Mouse (Mus musculus) liver, postnatal 0 days (tissue): ENCODE data around the gene Slc35a2.

Experiments
- CTCF ChIP-seq: sonication (generic); IDR thresholded peaks from 2 replicates; pipeline ENCODE4 v1.5.1; 2016; ENCODE audit warnings: antibody characterized with exemption, low read depth
- EP300 ChIP-seq: IDR thresholded peaks from 2 replicates; pipeline ENCODE4 v1.6.1; 2016; ENCODE audit warnings: antibody characterized with exemption, low read depth, mild to moderate bottlenecking

DNA sequence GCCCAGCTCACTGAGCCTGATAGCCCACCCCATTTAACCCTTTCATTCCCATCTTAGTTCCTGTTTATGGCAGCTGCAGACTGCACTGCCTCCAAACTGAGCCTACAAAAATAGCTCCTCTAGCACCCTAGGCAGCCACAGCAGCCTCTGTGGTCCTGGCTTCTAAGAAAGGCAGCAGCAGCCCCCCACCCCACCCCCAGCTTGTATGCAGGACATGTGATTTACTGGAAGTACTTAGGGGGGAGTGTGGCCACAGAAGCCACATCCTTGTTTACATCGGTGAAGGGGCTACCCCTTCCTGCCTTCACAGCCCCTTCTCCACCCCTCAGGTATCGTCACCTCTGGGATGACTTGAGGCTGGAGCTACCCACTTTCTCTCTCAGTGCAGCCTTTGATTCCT lies 18.5 kb upstream of the Slc35a2 start:
- TF ChIP-seq CTCF (no peak), EP300 (no peak)
